Mouse (Mus musculus): Measurements from ENCODE around the gene Aox2.

GRCm38 (mm10) chr1:58238961-58239360, 39.2 kb upstream of the Aox2 start:
- TF ChIP-seq CTCF (IDR thresholded peaks at IDR 0.05; ENCODE audit: low read depth, low read length) (no peak), POLR2A (IDR thresholded peaks at IDR 0.05; ENCODE audit: insufficient read depth, low read length) (no peak), EP300 (IDR thresholded peaks at IDR 0.05; ENCODE audit: insufficient read depth, low read depth, low read length) (no peak)
